Mouse (Mus musculus): ENCODE measurements at regions not wholly inside any gene's neighbourhood (a gene's known extent, or its start where the extent isn't known, plus 50 kb on each side); places are given as distances from the start of the nearest gene placed in this dataset.

DNA sequence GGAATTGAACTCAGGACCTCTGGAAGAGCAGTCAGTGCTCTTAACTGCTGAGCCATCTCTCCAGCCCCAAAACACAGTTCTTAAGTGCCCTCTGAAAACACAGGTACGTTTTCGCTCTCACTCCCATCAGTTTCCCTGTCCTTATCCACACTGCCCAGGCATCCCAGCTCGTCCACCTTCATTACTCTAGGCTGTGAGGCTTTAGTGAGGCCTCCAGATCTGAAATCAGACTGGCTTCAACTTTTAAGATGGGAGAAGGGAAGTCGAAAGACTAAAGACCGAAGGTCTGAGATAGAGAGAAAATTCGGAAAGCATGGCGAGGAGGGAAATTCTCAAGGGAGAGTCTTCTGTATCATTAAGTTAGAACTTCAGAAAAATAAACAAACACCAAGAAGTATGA, 54.8 kb upstream of the Tet2 start:
- no peak for TF ChIP-seq CTCF (IDR thresholded peaks at IDR 0.05; ENCODE audit: low read depth)
- TF ChIP-seq EP300 (IDR thresholded peaks at IDR 0.05; ENCODE audit: low read depth) = no peak

Measured in liver, postnatal 0 days (tissue).